Mouse (Mus musculus) MEL (cell line): ENCODE data around the gene 4931406P16Rik. TPM values are rescaled to one million over a fixed set of nuclear protein-coding genes. Genes with fewer than 3 reads are reported as not detected.
A peak's percentile ranks its signal among the peaks of the same experiment; 100 is the strongest.

Experiments
- DNase-seq: peaks from one replicate; pipeline ENCODE4 v3.0.0; 2011; ENCODE audit warnings: low read depth, low spot score
- H3K27ac ChIP-seq: 2 replicates; pipeline ENCODE4 v1.5.1; 2012; ENCODE audit warnings: low read depth, mild to moderate bottlenecking, control low read depth, low read length, moderate library complexity; ENCODE audit not compliant: control insufficient read depth
- H3K27me3 ChIP-seq, 2 experiments: fragments of 150-350 bp in 1 of 2; sonication (generic) in 1 of 2; 2 replicates each; pipeline ENCODE4 v1.6.1; 2012; ENCODE audit warnings: low read length in 2 of 2, mild to moderate bottlenecking in 2 of 2, improper control_type of control experiment in 1 of 2, moderate library complexity in 1 of 2; ENCODE audit not compliant: insufficient read depth in 2 of 2, control insufficient read depth in 1 of 2
- H3K36me3 ChIP-seq, 2 experiments: 2 replicates each; pipeline ENCODE4 v1.6.1; 2012 to 2014; ENCODE audit warnings: low read length in 2 of 2, improper control_type of control experiment in 1 of 2, inconsistent platforms in 1 of 2, mild to moderate bottlenecking in 1 of 2; ENCODE audit not compliant: insufficient read depth in 2 of 2, control insufficient read depth in 1 of 2
- H3K4me1 ChIP-seq, 2 experiments: fragments of 150-350 bp in 1 of 2; sonication (generic) in 1 of 2; 2 replicates each; pipeline ENCODE4 v1.6.1; 2012; ENCODE audit warnings: low read length in 2 of 2, improper control_type of control experiment in 1 of 2, mild to moderate bottlenecking in 1 of 2; ENCODE audit not compliant: insufficient read depth in 2 of 2, control insufficient read depth in 1 of 2
- H3K4me3 ChIP-seq, 2 experiments: fragments of 150-350 bp in 1 of 2; sonication (generic) in 1 of 2; 2 replicates each; pipeline ENCODE4 v1.5.1; 2012; ENCODE audit warnings: low read depth in 2 of 2, low read length in 2 of 2, mild to moderate bottlenecking in 2 of 2, moderate library complexity in 2 of 2, control low read depth in 1 of 2, improper control_type of control experiment in 1 of 2; ENCODE audit not compliant: control insufficient read depth in 1 of 2, insufficient read depth in 1 of 2
- H3K79me2 ChIP-seq: 2 replicates; pipeline ENCODE4 v1.6.1; 2012; ENCODE audit warnings: mild to moderate bottlenecking, low read length, moderate library complexity; ENCODE audit not compliant: control insufficient read depth, poor library complexity, insufficient read depth
- H3K9ac ChIP-seq: 2 replicates; pipeline ENCODE4 v1.6.1; 2012; ENCODE audit warnings: low read depth, mild to moderate bottlenecking, control low read depth, low read length, moderate library complexity; ENCODE audit not compliant: control insufficient read depth, poor library complexity, severe bottlenecking
- H3K9me3 ChIP-seq: fragments of 150-350 bp; sonication (generic); replicated peaks from 2 replicates; pipeline ENCODE4 v1.6.1; 2012; ENCODE audit warnings: mild to moderate bottlenecking, low read length, improper control_type of control experiment, moderate library complexity; ENCODE audit not compliant: insufficient read depth
- E2F4 ChIP-seq: IDR thresholded peaks from 2 replicates; pipeline ENCODE4 v1.6.1; 2011; ENCODE audit warnings: low read depth, low read length, improper control_type of control experiment, borderline replicate concordance
- GABPA ChIP-seq: IDR thresholded peaks from 2 replicates; pipeline ENCODE4 v1.6.1; 2012; ENCODE audit warnings: low read depth, mild to moderate bottlenecking, inconsistent platforms, low read length, improper control_type of control experiment, moderate library complexity
- JUND ChIP-seq: IDR thresholded peaks from 2 replicates; pipeline ENCODE4 v1.6.1; 2011; ENCODE audit warnings: low read depth, mild to moderate bottlenecking, improper control_type of control experiment, low read length
- MAFK ChIP-seq: IDR thresholded peaks from 2 replicates; pipeline ENCODE4 v1.6.1; 2011; ENCODE audit warnings: low read depth, mild to moderate bottlenecking, low read length, improper control_type of control experiment, borderline replicate concordance
- MAX ChIP-seq: IDR thresholded peaks from 2 replicates; pipeline ENCODE4 v1.6.1; 2011; ENCODE audit warnings: low read length, improper control_type of control experiment
- MAZ ChIP-seq: IDR thresholded peaks from 2 replicates; pipeline ENCODE4 v1.6.1; 2012; ENCODE audit warnings: low read depth, mild to moderate bottlenecking, inconsistent platforms, low read length, improper control_type of control experiment
- MXI1 ChIP-seq: IDR thresholded peaks from 2 replicates; pipeline ENCODE4 v1.6.1; 2011; ENCODE audit warnings: mild to moderate bottlenecking, low read depth, low read length, improper control_type of control experiment
- MYB ChIP-seq: IDR thresholded peaks from 2 replicates; pipeline ENCODE4 v1.6.1; 2011; ENCODE audit warnings: mild to moderate bottlenecking, low read depth, low read length, improper control_type of control experiment
- NELFE ChIP-seq: IDR thresholded peaks from 2 replicates; pipeline ENCODE4 v1.6.1; 2011; ENCODE audit warnings: low read depth, low read length, improper control_type of control experiment
- NRF1 ChIP-seq: IDR thresholded peaks from 2 replicates; pipeline ENCODE4 v1.6.1; 2014; ENCODE audit warnings: low read depth, mild to moderate bottlenecking, inconsistent platforms, low read length, improper control_type of control experiment, moderate library complexity; ENCODE audit not compliant: poor library complexity, insufficient read depth, severe bottlenecking
- POLR2A ChIP-seq, 2 experiments: IDR thresholded peaks; 2 replicates each; pipeline ENCODE4 v1.6.1; 2011 to 2012; ENCODE audit warnings: low read length in 2 of 2, mild to moderate bottlenecking in 2 of 2, control low read depth in 1 of 2, improper control_type of control experiment in 1 of 2, low read depth in 1 of 2, moderate library complexity in 1 of 2; ENCODE audit not compliant: control insufficient read depth in 1 of 2, insufficient read depth in 1 of 2, poor library complexity in 1 of 2
- POLR2AphosphoS2 ChIP-seq: IDR thresholded peaks from 2 replicates; pipeline ENCODE4 v1.6.1; 2011; ENCODE audit warnings: low read length, improper control_type of control experiment
- POLR2AphosphoS5 ChIP-seq: IDR thresholded peaks from 2 replicates; pipeline ENCODE4 v1.6.1; 2012; ENCODE audit warnings: low read depth, borderline replicate concordance, mild to moderate bottlenecking, inconsistent platforms, low read length, moderate library complexity, mixed read lengths
- RCOR1 ChIP-seq: IDR thresholded peaks from 2 replicates; pipeline ENCODE4 v1.6.1; 2012; ENCODE audit warnings: low read depth, mild to moderate bottlenecking, inconsistent platforms, low read length, improper control_type of control experiment
- SMC3 ChIP-seq: IDR thresholded peaks from 2 replicates; pipeline ENCODE4 v1.6.1; 2011; ENCODE audit warnings: low read depth, low read length, improper control_type of control experiment
- TAL1 ChIP-seq: IDR thresholded peaks from 2 replicates; pipeline ENCODE4 v1.6.1; 2012; ENCODE audit warnings: mild to moderate bottlenecking, inconsistent platforms, low read length, moderate library complexity, mixed read lengths
- TBP ChIP-seq: IDR thresholded peaks from 2 replicates; pipeline ENCODE4 v1.8.0; 2011; ENCODE audit warnings: low read depth, low read length, improper control_type of control experiment
- TCF12 ChIP-seq: IDR thresholded peaks from 2 replicates; pipeline ENCODE4 v1.6.1; 2014; ENCODE audit warnings: low read depth, mild to moderate bottlenecking, inconsistent platforms, low read length, improper control_type of control experiment, moderate library complexity
- USF1 ChIP-seq: IDR thresholded peaks from 2 replicates; pipeline ENCODE4 v1.6.1; 2014; ENCODE audit warnings: low read depth, mild to moderate bottlenecking, inconsistent platforms, low read length, improper control_type of control experiment, moderate library complexity
- ZKSCAN1 ChIP-seq: IDR thresholded peaks from 2 replicates; pipeline ENCODE4 v1.6.1; 2012; ENCODE audit warnings: low read depth, mild to moderate bottlenecking, inconsistent platforms, low read length, improper control_type of control experiment, moderate library complexity
- ZNF384 ChIP-seq: IDR thresholded peaks from 2 replicates; pipeline ENCODE4 v1.6.1; 2012; ENCODE audit warnings: low read depth, mild to moderate bottlenecking, inconsistent platforms, low read length, improper control_type of control experiment
- polyA plus RNA-seq, 2 experiments: library from polyadenylated mRNA; stranded (reverse) in 1 of 2; unstranded in 1 of 2; fragments of >175 nt in 1 of 2; fragments of >200 nt in 1 of 2; gene quantifications; 2 replicates each; pipeline versions ENCODE4 v1.2.1 to v1.2.4; 2012; ENCODE audit warnings: low replicate concordance in 2 of 2, low read depth in 1 of 2; ENCODE audit not compliant: insufficient read length in 2 of 2, insufficient read depth in 1 of 2, missing spikeins in 1 of 2
- total RNA-seq: library from RNA; depleted of rRNA; stranded (reverse); fragments of 300-350 nt; gene quantifications from 2 replicates; pipeline ENCODE4 v1.2.3, GENCODE M21; 2012

4931406P16Rik gene
- total and polyA plus RNA-seq, 3 experiments, result 7.8 to 18.0 TPM; not detected in 1

DNA sequence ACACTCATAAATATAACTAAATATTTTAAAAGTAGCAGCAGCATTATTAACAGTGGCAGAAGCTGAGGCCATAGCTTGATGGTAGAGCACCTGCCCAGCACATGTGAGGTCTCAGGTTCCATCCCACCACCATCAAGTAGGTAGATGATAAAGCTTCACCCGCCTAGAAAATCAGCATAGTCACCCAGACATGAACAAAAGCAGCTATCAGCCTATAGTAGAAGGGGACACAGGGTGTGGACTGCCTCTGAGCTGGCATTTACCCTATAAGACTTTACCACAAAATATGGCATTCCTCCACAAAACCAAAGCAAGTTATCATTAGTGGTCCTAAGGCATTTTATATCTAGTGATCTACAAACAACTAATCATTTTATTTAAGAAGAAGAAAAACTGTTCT, 10.7 kb downstream of the 4931406P16Rik start:
- no peaks in the 10 kb centered on the region for H3K9me3 ChIP-seq
- H3K79me2 ChIP-seq, result no peaks in the 10 kb centered on the region
- H3K4me3 ChIP-seq, result no peak overlapping the region
- no peaks in the 10 kb centered on the region; a peak in 2 of 4 replicates for H3K36me3 ChIP-seq
- no peaks in the 10 kb centered on the region for H3K4me1 ChIP-seq
- no peak overlapping the region for H3K9ac ChIP-seq
- TF ChIP-seq TAL1 (no peak), MAFK (no peak), USF1 (no peak)
- no peak overlapping the region for H3K27ac ChIP-seq
- no peak for DNase-seq
- H3K27me3 ChIP-seq, result no peaks in the 10 kb centered on the region

DNA sequence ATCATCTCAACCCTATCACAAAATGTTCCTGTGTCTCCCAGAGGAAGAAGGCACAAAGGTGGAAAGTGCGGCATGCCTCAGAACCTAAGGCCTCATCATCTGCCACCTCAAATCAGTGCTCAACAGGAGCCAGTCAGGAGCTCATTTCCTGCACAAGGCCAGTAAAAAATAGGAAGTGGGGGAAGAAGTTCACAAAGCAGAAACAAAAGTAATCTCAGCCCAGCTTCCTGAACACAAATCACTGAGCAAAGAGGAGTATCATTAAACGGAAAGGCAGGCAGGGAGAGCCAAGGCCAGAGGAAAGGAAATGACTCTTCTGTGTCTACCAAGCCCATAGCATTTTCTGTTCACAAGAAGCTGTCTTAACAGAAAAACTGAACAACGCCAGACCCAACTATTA, 11.4 kb downstream of the 4931406P16Rik start:
- DNase-seq, result no peak
- no peaks in the 10 kb centered on the region for H3K27me3 ChIP-seq
- no peaks in the 10 kb centered on the region for H3K79me2 ChIP-seq
- H3K9me3 ChIP-seq, result no peaks in the 10 kb centered on the region
- H3K9ac ChIP-seq, result no peak overlapping the region
- H3K4me1 ChIP-seq, result no peaks in the 10 kb centered on the region
- no peak overlapping the region for H3K4me3 ChIP-seq
- TF ChIP-seq TAL1 (no peak), TCF12 (no peak), MAX (no peak), POLR2A (IDR thresholded peaks at IDR 0.05; ENCODE audit: control insufficient read depth in 1 of 2, insufficient read depth in 1 of 2, low read depth in 1 of 2, low read length in 2 of 2, poor library complexity in 1 of 2) (no peak), RCOR1 (peak; percentile 81)
- H3K36me3 ChIP-seq, result no peaks in the 10 kb centered on the region; a peak in 2 of 4 replicates
- no peak overlapping the region for H3K27ac ChIP-seq

DNA sequence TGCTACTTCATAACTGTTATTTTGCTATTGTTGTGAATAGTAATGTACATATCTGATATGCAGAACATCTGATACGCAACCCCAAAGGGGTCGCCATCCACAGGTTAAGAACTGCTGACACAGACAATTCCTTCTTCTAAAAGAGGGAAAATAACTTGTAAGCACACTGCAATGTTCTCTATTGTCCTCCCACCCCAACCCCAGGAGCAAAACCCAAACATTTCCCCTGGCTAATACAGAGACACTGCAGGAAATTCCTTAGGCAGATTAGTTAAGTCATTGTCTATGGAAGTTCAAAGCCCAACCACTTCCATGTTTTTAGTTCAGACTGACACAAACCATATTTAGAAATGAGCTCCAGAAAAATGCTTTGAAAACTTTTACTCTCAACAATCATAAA, 14.5 kb downstream of the 4931406P16Rik start:
- Histone ChIP-seq H3K4me1 (no peaks in the 10 kb centered on the region), H3K36me3 (no peaks in the 10 kb centered on the region; a peak in 1 of 4 replicates), H3K79me2 (no peaks in the 10 kb centered on the region), H3K4me3 (no peak overlapping the region), H3K27me3 (no peaks in the 10 kb centered on the region), H3K9ac (no peak overlapping the region), H3K9me3 (no peaks in the 10 kb centered on the region), H3K27ac (no peak overlapping the region)
- no peak for DNase-seq
- TF ChIP-seq USF1 (no peak), GABPA (no peak), JUND (no peak), NELFE (no peak), NRF1 (no peak), MAFK (no peak), POLR2AphosphoS2 (no peak), POLR2AphosphoS5 (no peak), TBP (no peak), ZNF384 (no peak), MYB (no peak), MAX (no peak), ZKSCAN1 (no peak), POLR2A (IDR thresholded peaks at IDR 0.05; ENCODE audit: control insufficient read depth in 1 of 2, insufficient read depth in 1 of 2, low read depth in 1 of 2, low read length in 2 of 2, poor library complexity in 1 of 2) (no peak), SMC3 (no peak), MAZ (no peak), E2F4 (no peak), MXI1 (no peak)
